ENCODE assay signal across 24 mouse cellular contexts in the genomic region with DNA sequence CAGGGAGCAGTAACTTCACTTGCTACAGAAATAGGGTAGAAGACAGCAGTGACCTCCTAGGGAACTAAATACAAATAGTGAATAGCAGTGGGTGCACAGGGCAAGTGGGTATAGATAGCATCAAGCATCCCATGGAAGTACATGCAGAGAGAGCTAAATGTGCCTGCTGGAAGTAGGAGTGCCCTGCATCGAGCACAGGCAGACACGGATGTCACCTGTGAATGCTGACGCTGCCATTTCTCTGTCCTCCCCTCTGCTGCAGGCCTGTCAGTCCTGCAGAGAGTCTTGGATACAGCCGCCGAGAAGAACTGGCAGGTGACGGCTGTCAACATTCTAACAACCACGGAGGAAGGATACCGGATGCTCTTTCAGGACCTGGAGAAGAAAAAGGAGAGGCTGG.
"Had no signal": no experiment of that assay in that cellular context is flagged by ENCODE, and none has a peak within 500 bp of the region (broad histone marks: within the 10 kb centered on the region; RNA-seq: fewer than 3 reads in every experiment).

No protein-coding gene starts in this region.

- H3K4me3 ChIP-seq: gastrocnemius, adult 2 months; heart, adult 2 months; heart, embryonic 13.5 days; heart, embryonic 15.5 days; hindbrain, embryonic 10.5 days; hindbrain, embryonic 12.5 days; intestine, embryonic 15.5 days; left cerebral cortex, adult 2 months; limb, embryonic 10.5 days; limb, embryonic 12.5 days; liver, embryonic 13.5 days; liver, embryonic 15.5 days had no signal

- H3K4me1 ChIP-seq: heart, embryonic 15.5 days; hindbrain, embryonic 10.5 days; hindbrain, embryonic 12.5 days; intestine, embryonic 15.5 days; limb, embryonic 10.5 days; limb, embryonic 12.5 days; liver, embryonic 13.5 days; liver, embryonic 15.5 days had no signal

- DNase-seq: gastrocnemius, adult 2 months; gastrocnemius, postnatal 10 days; gastrocnemius, postnatal 25 days; heart, adult 2 months; heart, postnatal 14 days; heart, postnatal 4 days; kidney, adult 18-20 months; kidney, adult 8-10 months; kidney, postnatal 10 days; kidney, postnatal 25 days; kidney, postnatal 4 days; layer of hippocampus, adult 9-11 months; liver; liver, embryonic 13.5 days had no signal

- H3K27me3 ChIP-seq: heart, embryonic 13.5 days; heart, embryonic 15.5 days; hindbrain, embryonic 12.5 days; intestine, embryonic 15.5 days; limb, embryonic 12.5 days; liver, embryonic 13.5 days; liver, embryonic 15.5 days had no signal

- H3K27ac ChIP-seq: gastrocnemius, adult 2 months; heart, adult 2 months; heart, embryonic 13.5 days; heart, embryonic 15.5 days; hindbrain, embryonic 10.5 days; hindbrain, embryonic 12.5 days; hindbrain, embryonic 14.5 days; intestine, embryonic 15.5 days; left cerebral cortex, adult 2 months; limb, embryonic 10.5 days; limb, embryonic 12.5 days; liver, embryonic 13.5 days; liver, embryonic 15.5 days had no signal

- H3K9me3 ChIP-seq: heart, embryonic 13.5 days; heart, embryonic 15.5 days; hindbrain, embryonic 10.5 days; hindbrain, embryonic 12.5 days; intestine, embryonic 15.5 days; limb, embryonic 10.5 days; limb, embryonic 12.5 days; liver, embryonic 13.5 days; liver, embryonic 15.5 days had no signal

- H3K36me3 ChIP-seq: heart, embryonic 13.5 days; heart, embryonic 15.5 days; hindbrain, embryonic 10.5 days; hindbrain, embryonic 12.5 days; intestine, embryonic 15.5 days; limb, embryonic 10.5 days; limb, embryonic 12.5 days; liver, embryonic 13.5 days; liver, embryonic 15.5 days had no signal
